Mouse (Mus musculus) limb, embryonic 12.5 days (tissue): ENCODE data around the gene Fbrs. TPM values are rescaled to one million over a fixed set of nuclear protein-coding genes. Genes with fewer than 3 reads are reported as not detected.
"Not testable (repeated sequence)": the region's sequence is repeated elsewhere in the genome, so short reads cannot be mapped to it uniquely, and the experiment has no call there.

Source experiments
- ATAC-seq: fragments of 200-750 bp; cut with Nextera tagmentation; 2 replicates; pipeline ENCODE4 v1.8.0; 2017; ENCODE audit warnings: low read depth, moderate TSS enrichment; ENCODE audit not compliant: insufficient number of reproducible peaks, insufficient read depth, low FRiP score, low TSS enrichment
- H3K27ac ChIP-seq: fragments of 300-500 bp; sonication (generic); 2 replicates; pipeline ENCODE4 v1.5.1; 2016; ENCODE audit warnings: mild to moderate bottlenecking, moderate library complexity
- H3K27me3 ChIP-seq: fragments of 300-500 bp; sonication (generic); 2 replicates; pipeline ENCODE4 v1.6.1; 2016; ENCODE audit warnings: mild to moderate bottlenecking, moderate library complexity
- H3K36me3 ChIP-seq: fragments of 300-500 bp; sonication (generic); 2 replicates; pipeline ENCODE4 v1.6.1; 2016; ENCODE audit warnings: mild to moderate bottlenecking, moderate library complexity
- H3K4me1 ChIP-seq: fragments of 300-500 bp; sonication (generic); replicated peaks from 2 replicates; pipeline ENCODE4 v1.6.1; 2016
- H3K4me2 ChIP-seq: fragments of 300-500 bp; sonication (generic); 2 replicates; pipeline ENCODE4 v1.6.1; 2016; ENCODE audit warnings: mild to moderate bottlenecking, moderate library complexity
- H3K4me3 ChIP-seq: fragments of 300-500 bp; sonication (generic); replicated peaks from 2 replicates; pipeline ENCODE4 v1.5.1; 2016; ENCODE audit warnings: mild to moderate bottlenecking
- H3K9ac ChIP-seq: fragments of 300-500 bp; sonication (generic); replicated peaks from 2 replicates; pipeline ENCODE4 v1.6.1; 2016; ENCODE audit warnings: mild to moderate bottlenecking, moderate library complexity
- H3K9me3 ChIP-seq: fragments of 300-500 bp; sonication (generic); 2 replicates; pipeline ENCODE4 v1.6.1; 2016; ENCODE audit warnings: mild to moderate bottlenecking, moderate library complexity
- WGBS: fragments of 180-500 bp; shearing (Covaris S2); methylation state at CpG from one replicate; pipeline ENCODE4 v1.1.7; 2016; 5-methylcytosine and 5-hydroxymethylcytosine counted together
- polyA plus RNA-seq: library from polyadenylated mRNA; unstranded; fragments of >200 nt; fragmentation: Nextera tagmentation; extraction: Ambion mirVana; gene quantifications from 2 replicates; pipeline ENCODE4 v1.2.1, GENCODE M21; 2016

Fbrs gene
- 11.7 and 13.0 TPM in 2 replicates for polyA plus RNA-seq

DNA sequence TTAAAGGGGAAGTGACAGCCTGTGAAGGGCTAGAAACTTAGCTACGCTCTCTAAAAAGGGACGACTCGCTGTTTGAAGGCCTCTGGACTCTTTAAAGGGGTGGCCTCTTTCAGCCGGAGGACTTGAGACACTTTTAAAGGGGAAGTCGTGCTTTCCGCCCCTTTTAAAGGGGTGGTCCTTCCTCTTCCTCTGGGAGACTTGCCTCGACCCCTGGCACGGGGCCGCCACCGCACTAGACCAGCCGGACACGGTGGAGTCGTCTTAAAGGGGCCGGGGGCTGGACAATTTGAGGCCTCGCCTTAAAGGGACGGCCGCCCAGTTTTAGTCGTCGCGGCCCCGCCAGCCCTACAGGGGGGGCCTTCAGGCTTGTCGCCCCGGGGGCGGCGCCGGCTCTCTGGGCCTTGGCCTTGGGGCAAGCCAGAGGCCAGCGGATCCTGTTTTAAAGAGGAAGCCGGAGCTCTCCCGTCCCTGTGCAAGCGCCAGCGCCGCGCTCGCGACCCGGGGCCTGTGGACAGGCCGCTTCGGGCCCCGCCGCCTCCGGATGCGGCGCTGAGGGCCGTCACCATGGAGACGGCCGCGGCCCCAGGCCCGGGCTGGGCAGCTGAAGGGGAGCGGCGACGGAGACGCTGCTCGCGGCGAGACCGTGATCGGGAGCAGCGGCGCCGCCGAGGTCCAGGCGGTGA is at the start of gene Fbrs:
Gene Fbrs (plus strand): TSS at position 565 of the 683 bp plus-strand sequence.
- ATAC-seq, result peak; percentile 78
- Histone ChIP-seq H3K9me3 (no peaks in the 10 kb centered on the region), H3K4me3 (peak within 1 kb of the TSS; percentile 99), H3K4me2 (peak within 1 kb of the TSS; percentile 98), H3K27me3 (no peaks in the 10 kb centered on the region), H3K27ac (peak within 1 kb of the TSS; percentile 95), H3K4me1 (peaks cover 22% of the 10 kb centered on the region), H3K36me3 (peaks cover 68% of the 10 kb centered on the region), H3K9ac (peak within 1 kb of the TSS; percentile 96)
- WGBS, result under 1% methylated on average over 59 of the region's 62 CpGs

DNA sequence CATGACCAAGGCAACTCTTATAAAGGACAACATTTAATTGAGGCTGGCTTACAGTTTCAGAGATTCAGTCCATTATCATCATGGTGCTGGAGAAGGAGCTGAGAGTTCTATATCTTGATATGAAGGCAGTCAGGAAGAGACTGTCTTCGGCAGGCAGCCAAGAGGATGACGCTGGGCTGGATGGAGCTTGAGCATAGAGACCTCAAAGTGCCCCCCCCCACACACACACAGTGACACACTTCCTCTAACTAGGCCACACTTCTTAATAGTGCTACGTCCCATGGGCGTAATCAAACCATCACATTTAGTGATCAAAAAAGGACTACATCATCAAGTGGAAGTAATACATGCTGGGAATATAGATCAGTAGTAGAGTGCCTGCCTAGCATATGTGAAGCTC is 43.8 kb upstream of the Fbrs start:
- Histone ChIP-seq H3K4me1 (no peaks in the 10 kb centered on the region), H3K4me3 (no peak overlapping the region), H3K4me2 (no peak overlapping the region), H3K9me3 (peaks cover 12% of the 10 kb centered on the region), H3K27ac (no peak overlapping the region), H3K36me3 (no peaks in the 10 kb centered on the region), H3K9ac (no peak overlapping the region), H3K27me3 (no peaks in the 10 kb centered on the region)
- ATAC-seq, result no peak
- 88% methylated on average over 4 of the region's 4 CpGs for WGBS

DNA sequence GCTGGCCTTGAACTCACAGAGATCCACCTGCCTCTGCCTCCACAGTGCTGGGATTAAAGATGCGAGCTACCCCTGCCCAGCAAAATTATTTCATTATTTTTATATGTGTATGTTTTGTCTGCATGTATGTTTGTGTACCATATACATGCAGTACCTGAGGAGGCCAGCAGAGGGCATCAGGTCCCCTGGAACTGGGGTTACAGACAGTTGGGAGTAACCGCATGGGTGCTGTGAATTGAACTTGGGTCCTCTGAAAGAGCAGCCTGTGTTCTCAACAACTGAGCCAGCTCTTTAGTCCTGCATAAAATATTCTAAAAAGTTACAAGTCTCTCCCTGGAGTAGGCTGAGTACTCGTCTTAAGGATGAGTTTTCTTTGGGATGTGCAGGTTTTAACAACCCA is 41.3 kb upstream of the Fbrs start:
- peaks cover 15% of the 10 kb centered on the region for H3K36me3 ChIP-seq
- H3K9ac ChIP-seq, result no peak overlapping the region
- H3K4me1 ChIP-seq, result no peaks in the 10 kb centered on the region
- no peaks in the 10 kb centered on the region for H3K27me3 ChIP-seq
- peaks cover 12% of the 10 kb centered on the region for H3K9me3 ChIP-seq
- no peak for ATAC-seq
- H3K27ac ChIP-seq, result no peak overlapping the region
- H3K4me2 ChIP-seq, result no peak overlapping the region
- WGBS, result 90% methylated on average over 3 of the region's 3 CpGs
- no peak overlapping the region for H3K4me3 ChIP-seq

DNA sequence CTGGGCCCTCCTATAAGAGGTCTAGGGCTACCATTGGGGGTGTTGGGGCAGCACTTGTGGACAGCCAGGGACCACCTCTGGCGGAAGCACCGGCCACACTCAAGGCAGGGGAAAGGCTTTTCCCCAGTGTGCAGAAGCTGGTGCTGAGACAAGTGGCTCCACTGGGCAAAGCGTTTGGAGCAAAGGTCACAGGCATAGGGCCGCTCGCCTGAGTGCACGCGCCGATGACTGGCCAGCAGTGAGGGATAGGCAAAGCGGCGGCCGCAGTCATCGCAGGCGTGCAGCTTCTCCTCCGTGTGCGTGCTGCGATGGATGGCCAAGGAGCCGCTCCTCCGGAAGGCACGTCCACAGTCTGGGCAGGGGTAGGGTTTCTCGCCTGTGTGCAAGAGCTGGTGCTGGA is 35.0 kb upstream of the Fbrs start:
- Histone ChIP-seq H3K9ac (no peak overlapping the region), H3K27me3 (no peaks in the 10 kb centered on the region), H3K27ac (no peak overlapping the region), H3K36me3 (peaks cover 64% of the 10 kb centered on the region), H3K4me2 (no peak overlapping the region), H3K4me1 (peaks cover 5% of the 10 kb centered on the region), H3K9me3 (no peaks in the 10 kb centered on the region), H3K4me3 (no peak overlapping the region)
- no peak for ATAC-seq
- WGBS, result 92% methylated on average over 20 of the region's 20 CpGs

DNA sequence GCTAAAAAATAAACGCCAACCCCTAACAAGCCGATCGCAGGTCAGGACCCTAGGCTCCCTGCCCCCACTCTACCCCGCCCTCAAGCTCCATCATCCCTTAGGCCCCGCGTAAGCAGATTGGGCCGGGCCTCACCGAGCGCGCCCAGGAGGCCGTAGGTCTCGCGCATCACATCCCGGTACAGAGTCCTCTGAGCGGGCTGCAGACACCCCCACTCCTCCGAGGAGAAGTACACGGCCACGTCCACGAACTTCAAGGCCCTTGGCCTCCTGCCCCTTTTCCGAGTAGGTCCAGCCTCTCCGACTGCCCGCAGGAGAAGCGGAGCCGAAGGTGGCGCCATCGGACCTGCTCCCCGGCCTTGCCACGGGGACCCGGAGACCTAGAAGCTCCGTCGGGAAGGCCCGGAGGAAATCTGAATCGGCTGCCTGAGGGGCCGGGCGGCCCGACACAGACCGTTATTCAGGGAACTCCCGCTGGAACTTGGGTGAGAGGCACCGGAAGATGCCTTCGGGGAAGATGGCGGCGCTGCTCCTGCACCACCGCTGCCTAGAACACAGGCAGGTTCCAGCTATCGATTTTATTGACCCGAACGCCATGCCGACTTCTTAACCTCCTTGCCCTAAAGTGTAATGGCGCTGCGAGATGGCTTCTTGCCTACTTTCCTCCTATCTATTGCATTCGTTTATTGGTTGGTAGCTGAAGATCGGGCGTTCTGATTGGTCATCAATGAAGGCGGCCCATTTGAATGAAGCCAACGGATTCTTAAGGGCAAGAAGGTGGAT is 30.3 kb upstream of the Fbrs start, which contains the start of gene Zfp689:
Gene Zfp689 (minus strand): TSS at position 638 of the 780 bp plus-strand sequence.
- H3K9me3 ChIP-seq, result no peaks in the 10 kb centered on the region
- peaks cover 37% of the 10 kb centered on the region for H3K4me1 ChIP-seq
- H3K36me3 ChIP-seq, result peaks cover 65% of the 10 kb centered on the region
- peak within 1 kb of the TSS; percentile 97 for H3K27ac ChIP-seq
- peak within 1 kb of the TSS; percentile 96 for H3K9ac ChIP-seq
- under 1% methylated on average over 54 of the region's 54 CpGs for WGBS
- peak within 1 kb of the TSS; percentile 80 for H3K4me3 ChIP-seq
- H3K4me2 ChIP-seq, result peak within 1 kb of the TSS; percentile 76
- peak; percentile 82 for ATAC-seq
- H3K27me3 ChIP-seq, result no peaks in the 10 kb centered on the region

DNA sequence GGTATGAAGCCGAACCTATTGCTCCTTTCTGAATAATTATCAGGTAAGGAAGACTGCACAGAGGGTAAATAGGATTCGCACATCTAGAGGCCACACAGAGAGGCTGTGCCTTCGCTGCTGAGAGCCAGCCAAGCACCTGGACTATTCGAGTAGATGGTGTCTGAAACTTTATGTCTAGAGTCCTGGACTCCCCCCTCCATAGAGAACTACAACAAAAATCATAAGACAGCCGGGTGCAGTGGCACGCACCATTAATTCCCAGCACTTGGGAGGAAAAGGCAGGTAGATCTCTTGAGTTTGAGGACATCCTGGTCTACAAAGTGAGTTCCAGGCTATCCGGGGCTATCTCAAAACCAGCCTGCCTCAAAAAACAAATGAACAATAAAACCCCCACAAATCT is 29.0 kb upstream of the Fbrs start:
- H3K27ac ChIP-seq, result no peak overlapping the region
- peak overlapping the region; percentile 96 for H3K9ac ChIP-seq
- H3K27me3 ChIP-seq, result no peaks in the 10 kb centered on the region
- WGBS, result 89% methylated on average over 7 of the region's 7 CpGs
- H3K36me3 ChIP-seq, result peaks cover 62% of the 10 kb centered on the region
- no peak for ATAC-seq
- peak overlapping the region; percentile 76 for H3K4me2 ChIP-seq
- no peaks in the 10 kb centered on the region for H3K9me3 ChIP-seq
- H3K4me3 ChIP-seq, result peak overlapping the region; percentile 80
- peaks cover 37% of the 10 kb centered on the region for H3K4me1 ChIP-seq

DNA sequence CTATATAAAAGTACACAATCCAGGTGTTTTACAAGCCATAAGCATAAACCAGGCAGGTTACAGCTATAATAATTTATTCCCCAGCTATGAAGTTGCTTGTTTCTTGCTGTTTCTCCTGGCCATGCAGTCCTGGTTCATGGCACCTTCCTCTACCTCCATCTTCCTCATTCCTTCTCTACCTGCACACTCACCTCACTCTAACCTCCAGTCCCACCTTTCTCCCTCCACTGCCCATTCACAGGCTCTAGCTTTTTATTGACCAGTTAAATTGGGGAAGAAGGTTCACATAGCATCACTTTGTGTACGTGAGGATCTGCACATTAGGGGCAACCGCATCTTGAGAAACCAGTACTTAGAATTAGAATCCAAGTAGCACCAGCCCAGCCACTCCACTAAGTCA is 25.9 kb upstream of the Fbrs start:
- Histone ChIP-seq H3K4me3 (no peak overlapping the region), H3K9ac (no peak overlapping the region), H3K4me1 (peaks cover 31% of the 10 kb centered on the region), H3K27me3 (no peaks in the 10 kb centered on the region), H3K4me2 (no peak overlapping the region), H3K27ac (no peak overlapping the region), H3K36me3 (peaks cover 61% of the 10 kb centered on the region), H3K9me3 (no peaks in the 10 kb centered on the region; the same call in 1 of the 2 replicates)
- no peak for ATAC-seq
- WGBS, result 92% methylated on average over 2 of the region's 2 CpGs

DNA sequence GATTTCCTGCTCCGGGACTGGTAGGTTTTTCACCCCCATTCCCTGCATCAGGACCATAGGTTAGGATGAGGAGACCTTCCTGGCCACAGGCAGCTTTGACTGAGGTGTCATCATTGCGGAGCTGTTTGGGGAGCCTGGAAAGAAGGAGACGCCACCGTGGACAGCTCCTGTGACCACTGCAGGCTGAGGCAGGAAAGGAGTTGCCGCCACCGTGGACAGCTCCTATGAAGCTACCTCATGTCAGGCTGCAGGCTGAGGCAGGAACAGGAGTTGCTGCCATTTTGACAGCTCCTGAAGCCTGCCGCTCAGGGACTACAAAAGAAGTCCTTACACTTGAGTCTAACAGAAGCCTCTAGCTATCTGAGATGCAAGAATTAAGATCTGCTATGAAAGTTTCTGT is 24.1 kb upstream of the Fbrs start:
- ATAC-seq, result no peak
- Histone ChIP-seq H3K36me3 (peaks cover 73% of the 10 kb centered on the region), H3K27me3 (no peaks in the 10 kb centered on the region), H3K4me3 (no peak overlapping the region), H3K4me2 (no peak overlapping the region), H3K27ac (no peak overlapping the region), H3K4me1 (peaks cover 27% of the 10 kb centered on the region), H3K9ac (no peak overlapping the region), H3K9me3 (no peaks in the 10 kb centered on the region; the same call in 1 of the 2 replicates)
- WGBS, result 86% methylated on average over 7 of the region's 7 CpGs

DNA sequence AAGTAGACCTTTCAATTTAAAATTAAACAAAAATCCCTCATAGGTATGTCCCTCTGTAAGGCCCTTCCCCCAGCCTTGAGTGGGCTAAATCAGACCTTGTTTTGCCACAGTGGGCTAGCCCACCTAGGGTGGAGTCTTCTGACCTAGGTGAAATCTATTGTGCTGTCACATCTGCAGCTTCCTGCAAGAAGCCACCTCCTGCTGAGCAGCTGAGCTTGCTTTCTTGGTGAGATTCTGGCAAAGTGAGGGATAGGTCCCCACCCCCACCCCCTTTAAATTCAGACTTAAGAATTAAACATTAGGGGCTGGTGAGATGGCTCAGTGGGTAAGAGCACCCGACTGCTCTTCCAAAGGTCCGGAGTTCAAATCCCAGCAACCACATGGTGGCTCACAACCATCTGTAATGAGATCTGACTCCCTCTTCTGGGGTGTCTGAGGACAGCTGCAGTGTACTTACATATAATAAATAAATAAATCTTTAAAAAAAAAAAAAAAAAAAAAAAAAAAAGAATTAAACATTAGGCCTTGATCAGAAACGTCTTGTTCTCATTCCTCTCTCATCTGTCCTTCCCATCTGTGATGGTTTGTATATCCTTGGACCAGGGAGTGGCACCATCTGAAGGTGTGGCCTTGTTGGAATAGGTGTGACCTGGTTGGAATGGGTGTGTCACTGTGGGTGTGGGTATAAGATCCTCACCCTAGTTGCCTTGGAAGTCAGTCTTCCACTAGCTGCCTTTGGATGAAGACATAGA is 20.5 kb upstream of the Fbrs start:
- H3K4me2 ChIP-seq, H3K4me1 ChIP-seq, H3K27ac ChIP-seq, ATAC-seq, H3K4me3 ChIP-seq, H3K9me3 ChIP-seq, H3K27me3 ChIP-seq, H3K9ac ChIP-seq: not testable (repeated sequence)
- WGBS, result 84% methylated on average over 3 of the region's 3 CpGs
- peaks cover 80% of the 10 kb centered on the region for H3K36me3 ChIP-seq

DNA sequence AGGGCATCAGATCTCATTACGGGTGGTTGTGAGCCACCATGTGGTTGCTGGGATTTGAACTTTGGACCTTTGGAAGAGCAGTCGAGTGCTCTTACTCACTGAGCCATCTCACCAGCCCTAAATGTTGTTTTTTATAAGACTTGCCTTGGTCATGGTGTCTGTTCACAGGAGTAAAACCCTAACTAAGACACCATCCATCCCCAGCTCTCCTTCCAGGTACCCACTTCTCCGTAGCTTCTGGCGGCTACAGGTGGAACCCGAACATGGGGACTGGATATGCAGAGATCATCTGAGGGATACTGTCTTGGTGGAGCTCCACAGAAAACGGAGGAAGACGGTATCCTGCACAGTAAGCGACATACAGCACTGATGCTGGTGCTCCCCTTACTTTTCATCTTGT is 19.7 kb upstream of the Fbrs start, which contains the start of gene Prr14:
Gene Prr14 (plus strand): TSS at position 301 of the 400 bp plus-strand sequence.
- WGBS, result 94% methylated on average over 8 of the region's 8 CpGs
- not testable (repeated sequence) for H3K4me3 ChIP-seq, H3K27ac ChIP-seq, ATAC-seq, H3K27me3 ChIP-seq, H3K9me3 ChIP-seq, H3K4me1 ChIP-seq, H3K9ac ChIP-seq, H3K4me2 ChIP-seq
- H3K36me3 ChIP-seq, result peaks cover 81% of the 10 kb centered on the region

DNA sequence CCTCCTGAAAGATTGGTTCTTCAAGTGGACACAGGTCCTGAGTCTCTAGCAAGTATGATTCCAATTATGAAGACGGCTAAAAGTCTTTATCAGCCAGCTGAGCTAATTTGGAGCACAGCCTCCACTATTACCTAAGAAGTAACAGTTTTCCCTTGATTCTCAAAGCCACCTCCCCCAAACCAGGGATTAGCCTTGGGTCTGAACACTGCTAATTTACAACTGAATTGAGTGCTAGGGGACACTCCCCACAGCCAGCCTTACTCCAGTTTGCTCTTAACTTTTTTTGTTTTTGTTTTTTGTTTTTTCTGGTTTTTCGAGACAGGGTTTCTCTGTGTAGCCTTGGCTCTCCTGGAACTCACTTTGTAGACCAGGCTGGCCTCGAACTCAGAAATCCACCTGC is 13.8 kb upstream of the Fbrs start:
- Histone ChIP-seq H3K4me2 (no peak overlapping the region), H3K36me3 (peaks cover 75% of the 10 kb centered on the region), H3K9ac (no peak overlapping the region), H3K27ac (no peak overlapping the region), H3K4me1 (no peaks in the 10 kb centered on the region), H3K27me3 (no peaks in the 10 kb centered on the region), H3K9me3 (no peaks in the 10 kb centered on the region), H3K4me3 (no peak overlapping the region)
- WGBS, result 88% methylated on average over 3 of the region's 3 CpGs
- no peak for ATAC-seq
